Mouse (Mus musculus) cerebellum, adult 2 months (tissue): ENCODE measurements around the gene Gm49392. TPM values are rescaled to one million over a fixed set of nuclear protein-coding genes. Genes with fewer than 3 reads are reported as not detected.
A peak's percentile ranks its signal among the peaks of the same experiment; 100 is the strongest.

ENCODE experiments used
- DNase-seq, 2 experiments: peaks; one replicate each; pipeline ENCODE4 v3.0.0; 2021
- H3K27ac ChIP-seq: fragments of 200-500 bp; 2 replicates; pipeline ENCODE4 v1.5.1; 2012; ENCODE audit warnings: low read length, control low read depth, inconsistent platforms; ENCODE audit not compliant: insufficient read depth
- H3K27me3 ChIP-seq: fragments of 200-500 bp; 2 replicates; pipeline ENCODE4 v1.6.1; 2012; ENCODE audit warnings: inconsistent platforms, mild to moderate bottlenecking, low read length, moderate library complexity; ENCODE audit not compliant: control insufficient read depth, insufficient read depth
- H3K4me1 ChIP-seq: fragments of 200-500 bp; 2 replicates; pipeline ENCODE4 v1.6.1; 2011; ENCODE audit warnings: low read length; ENCODE audit not compliant: control insufficient read depth, insufficient read depth
- H3K4me3 ChIP-seq: fragments of 200-500 bp; replicated peaks from 2 replicates; pipeline ENCODE3; 2011; ENCODE audit warnings: mild to moderate bottlenecking, low read depth, low read length, control low read depth; ENCODE audit not compliant: insufficient read depth
- CTCF ChIP-seq: fragments of 200-500 bp; IDR thresholded peaks from 2 replicates; pipeline ENCODE4 v1.5.1; 2011; ENCODE audit warnings: low read depth, mild to moderate bottlenecking, control low read depth, low read length, moderate library complexity, borderline replicate concordance; ENCODE audit not compliant: insufficient read depth
- POLR2A ChIP-seq: fragments of 200-500 bp; IDR thresholded peaks from 2 replicates; pipeline ENCODE4 v1.6.1; 2011; ENCODE audit warnings: low read length, control low read depth, borderline replicate concordance; ENCODE audit not compliant: insufficient read depth
- WGBS: fragments of 180-500 bp; shearing (Covaris S2); methylation state at CpG from one replicate; pipeline ENCODE4 v1.1.7; 2018; 5-methylcytosine and 5-hydroxymethylcytosine counted together
- polyA plus RNA-seq: library from polyadenylated mRNA; depleted of rRNA; stranded (reverse); fragments of >200 nt; gene quantifications from 2 replicates; pipeline ENCODE4 v1.2.3, GENCODE M21; 2012

The Gm49392 gene
- polyA plus RNA-seq, 1 experiment = not detected

- no peak for TF ChIP-seq CTCF
- no peak for TF ChIP-seq POLR2A
- no peak for DNase-seq
- H3K4me1 ChIP-seq = no peaks in the 10 kb centered on the region
- H3K4me3 ChIP-seq = no peak overlapping the region
- 77% methylated on average over 4 of the region's 4 CpGs for WGBS
- H3K27ac ChIP-seq = no peak overlapping the region
- no peaks in the 10 kb centered on the region for H3K27me3 ChIP-seq
These were observed 48.2 kb downstream of the Gm49392 start for GRCm38 (mm10) chr13:60848241-60849120.

- TF ChIP-seq CTCF (no peak), POLR2A (no peak)
- 46% methylated on average over 8 of the region's 8 CpGs for WGBS
- no peaks in the 10 kb centered on the region for H3K4me1 ChIP-seq
- H3K27me3 ChIP-seq = no peaks in the 10 kb centered on the region
- no peak overlapping the region for H3K4me3 ChIP-seq
- no peak for DNase-seq
- no peak overlapping the region for H3K27ac ChIP-seq
These were observed 53.5 kb downstream of the Gm49392 start for GRCm38 (mm10) chr13:60843153-60843552.

GRCm38 (mm10) chr13:60842703-60843102 is 54.0 kb downstream of the Gm49392 start:
- no peak for TF ChIP-seq POLR2A
- Histone ChIP-seq H3K4me1 (no peaks in the 10 kb centered on the region), H3K27ac (no peak overlapping the region), H3K4me3 (no peak overlapping the region), H3K27me3 (no peaks in the 10 kb centered on the region)
- 65% methylated on average over 6 of the region's 6 CpGs for WGBS
- no peak for DNase-seq

- no peaks in the 10 kb centered on the region for H3K4me1 ChIP-seq
- DNase-seq = no peak
- WGBS = 63% methylated on average over 2 of the region's 2 CpGs
- H3K27me3 ChIP-seq = no peaks in the 10 kb centered on the region
- no peak overlapping the region for H3K27ac ChIP-seq
- H3K4me3 ChIP-seq = no peak overlapping the region
- no peak for TF ChIP-seq CTCF
- no peak for TF ChIP-seq POLR2A
These were observed 57.3 kb downstream of the Gm49392 start for GRCm38 (mm10) chr13:60839353-60839902.

- TF ChIP-seq CTCF (no peak), POLR2A (no peak)
- no peak overlapping the region for H3K4me3 ChIP-seq
- H3K4me1 ChIP-seq = no peaks in the 10 kb centered on the region
- no peak overlapping the region for H3K27ac ChIP-seq
- no peaks in the 10 kb centered on the region for H3K27me3 ChIP-seq
- DNase-seq = no peak
- 72% methylated on average over 3 of the region's 3 CpGs for WGBS
These were observed 70.6 kb downstream of the Gm49392 start for GRCm38 (mm10) chr13:60826052-60826451.

- no peak for TF ChIP-seq CTCF
- no peak for TF ChIP-seq POLR2A
- Histone ChIP-seq H3K27me3 (no peaks in the 10 kb centered on the region), H3K4me1 (no peaks in the 10 kb centered on the region), H3K4me3 (no peak overlapping the region), H3K27ac (no peak overlapping the region)
- WGBS = 68% methylated on average over 3 of the region's 3 CpGs
- no peak for DNase-seq
These were observed 76.1 kb downstream of the Gm49392 start for GRCm38 (mm10) chr13:60820486-60821175.

- Histone ChIP-seq H3K27me3 (no peaks in the 10 kb centered on the region), H3K4me3 (no peak overlapping the region), H3K4me1 (no peaks in the 10 kb centered on the region), H3K27ac (no peak overlapping the region)
- no peak for DNase-seq
- no peak for TF ChIP-seq POLR2A
- TF ChIP-seq CTCF = 0 out of 2 replicates have a peak, but pooled peaks have one; percentile 20
- 10% methylated on average over 7 of the region's 7 CpGs for WGBS
These were observed 77.2 kb downstream of the Gm49392 start for GRCm38 (mm10) chr13:60819469-60819868.
